Mouse (Mus musculus) MEL (cell line): Measurements from ENCODE around the gene Ggta1. TPM values are rescaled to one million over a fixed set of nuclear protein-coding genes. Genes with fewer than 3 reads are reported as not detected.

ENCODE experiments used
- DNase-seq: peaks from one replicate; pipeline ENCODE4 v3.0.0; 2011; ENCODE audit warnings: low read depth, low spot score
- H3K27ac ChIP-seq: 2 replicates; pipeline ENCODE4 v1.5.1; 2012; ENCODE audit warnings: low read depth, mild to moderate bottlenecking, control low read depth, low read length, moderate library complexity; ENCODE audit not compliant: control insufficient read depth
- H3K27me3 ChIP-seq, 2 experiments: fragments of 150-350 bp in 1 of 2; sonication (generic) in 1 of 2; 2 replicates each; pipeline ENCODE4 v1.6.1; 2012; ENCODE audit warnings: low read length in 2 of 2, mild to moderate bottlenecking in 2 of 2, improper control_type of control experiment in 1 of 2, moderate library complexity in 1 of 2; ENCODE audit not compliant: insufficient read depth in 2 of 2, control insufficient read depth in 1 of 2
- H3K36me3 ChIP-seq, 2 experiments: 2 replicates each; pipeline ENCODE4 v1.6.1; 2012 to 2014; ENCODE audit warnings: low read length in 2 of 2, improper control_type of control experiment in 1 of 2, inconsistent platforms in 1 of 2, mild to moderate bottlenecking in 1 of 2; ENCODE audit not compliant: insufficient read depth in 2 of 2, control insufficient read depth in 1 of 2
- H3K4me1 ChIP-seq, 2 experiments: fragments of 150-350 bp in 1 of 2; sonication (generic) in 1 of 2; 2 replicates each; pipeline ENCODE4 v1.6.1; 2012; ENCODE audit warnings: low read length in 2 of 2, improper control_type of control experiment in 1 of 2, mild to moderate bottlenecking in 1 of 2; ENCODE audit not compliant: insufficient read depth in 2 of 2, control insufficient read depth in 1 of 2
- H3K4me3 ChIP-seq, 2 experiments: fragments of 150-350 bp in 1 of 2; sonication (generic) in 1 of 2; 2 replicates each; pipeline ENCODE4 v1.5.1; 2012; ENCODE audit warnings: low read depth in 2 of 2, low read length in 2 of 2, mild to moderate bottlenecking in 2 of 2, moderate library complexity in 2 of 2, control low read depth in 1 of 2, improper control_type of control experiment in 1 of 2; ENCODE audit not compliant: control insufficient read depth in 1 of 2, insufficient read depth in 1 of 2
- H3K79me2 ChIP-seq: 2 replicates; pipeline ENCODE4 v1.6.1; 2012; ENCODE audit warnings: mild to moderate bottlenecking, low read length, moderate library complexity; ENCODE audit not compliant: control insufficient read depth, poor library complexity, insufficient read depth
- H3K9ac ChIP-seq: 2 replicates; pipeline ENCODE4 v1.6.1; 2012; ENCODE audit warnings: low read depth, mild to moderate bottlenecking, control low read depth, low read length, moderate library complexity; ENCODE audit not compliant: control insufficient read depth, poor library complexity, severe bottlenecking
- H3K9me3 ChIP-seq: fragments of 150-350 bp; sonication (generic); replicated peaks from 2 replicates; pipeline ENCODE4 v1.6.1; 2012; ENCODE audit warnings: mild to moderate bottlenecking, low read length, improper control_type of control experiment, moderate library complexity; ENCODE audit not compliant: insufficient read depth
- BHLHE40 ChIP-seq: IDR thresholded peaks from 2 replicates; pipeline ENCODE4 v1.6.1; 2012; ENCODE audit warnings: low read depth, mild to moderate bottlenecking, inconsistent platforms, low read length, improper control_type of control experiment, borderline replicate concordance
- CHD1 ChIP-seq: IDR thresholded peaks from 2 replicates; pipeline ENCODE4 v1.6.1; 2012; ENCODE audit warnings: low read depth, mild to moderate bottlenecking, inconsistent platforms, low read length, improper control_type of control experiment
- CHD2 ChIP-seq: IDR thresholded peaks from 2 replicates; pipeline ENCODE4 v1.6.1; 2011; ENCODE audit warnings: low read length, improper control_type of control experiment
- ELF1 ChIP-seq: IDR thresholded peaks from 2 replicates; pipeline ENCODE4 v1.6.1; 2014; ENCODE audit warnings: low read depth, mild to moderate bottlenecking, inconsistent platforms, low read length, improper control_type of control experiment, moderate library complexity
- EP300 ChIP-seq, 2 experiments: IDR thresholded peaks; 2 replicates each; pipeline ENCODE4 v1.6.1; 2011; ENCODE audit warnings: improper control_type of control experiment in 2 of 2, low read length in 2 of 2, low read depth in 1 of 2, mild to moderate bottlenecking in 1 of 2
- ETS1 ChIP-seq: IDR thresholded peaks from 2 replicates; pipeline ENCODE4 v1.6.1; 2012; ENCODE audit warnings: low read depth, mild to moderate bottlenecking, inconsistent platforms, low read length, improper control_type of control experiment, moderate library complexity
- GATA1 ChIP-seq: IDR thresholded peaks from 2 replicates; pipeline ENCODE4 v1.6.1; 2011; ENCODE audit warnings: low read depth, low read length, improper control_type of control experiment
- HCFC1 ChIP-seq: IDR thresholded peaks from 2 replicates; pipeline ENCODE4 v1.6.1; 2012; ENCODE audit warnings: low read depth, mild to moderate bottlenecking, inconsistent platforms, low read length, improper control_type of control experiment, moderate library complexity
- KAT2A ChIP-seq: conservative IDR thresholded peaks from 2 replicates; pipeline ENCODE4 v1.6.1; 2012; ENCODE audit warnings: low read depth, low read length, improper control_type of control experiment, inconsistent platforms
- MAX ChIP-seq: IDR thresholded peaks from 2 replicates; pipeline ENCODE4 v1.6.1; 2011; ENCODE audit warnings: low read length, improper control_type of control experiment
- MAZ ChIP-seq: IDR thresholded peaks from 2 replicates; pipeline ENCODE4 v1.6.1; 2012; ENCODE audit warnings: low read depth, mild to moderate bottlenecking, inconsistent platforms, low read length, improper control_type of control experiment
- MXI1 ChIP-seq: IDR thresholded peaks from 2 replicates; pipeline ENCODE4 v1.6.1; 2011; ENCODE audit warnings: mild to moderate bottlenecking, low read depth, low read length, improper control_type of control experiment
- MYB ChIP-seq: IDR thresholded peaks from 2 replicates; pipeline ENCODE4 v1.6.1; 2011; ENCODE audit warnings: mild to moderate bottlenecking, low read depth, low read length, improper control_type of control experiment
- MYC ChIP-seq: IDR thresholded peaks from 2 replicates; pipeline ENCODE4 v1.6.1; 2011; ENCODE audit warnings: low read depth, mild to moderate bottlenecking, low read length, improper control_type of control experiment, moderate library complexity
- NELFE ChIP-seq: IDR thresholded peaks from 2 replicates; pipeline ENCODE4 v1.6.1; 2011; ENCODE audit warnings: low read depth, low read length, improper control_type of control experiment
- NRF1 ChIP-seq: IDR thresholded peaks from 2 replicates; pipeline ENCODE4 v1.6.1; 2014; ENCODE audit warnings: low read depth, mild to moderate bottlenecking, inconsistent platforms, low read length, improper control_type of control experiment, moderate library complexity; ENCODE audit not compliant: poor library complexity, insufficient read depth, severe bottlenecking
- POLR2A ChIP-seq, 2 experiments: IDR thresholded peaks; 2 replicates each; pipeline ENCODE4 v1.6.1; 2011 to 2012; ENCODE audit warnings: low read length in 2 of 2, mild to moderate bottlenecking in 2 of 2, control low read depth in 1 of 2, improper control_type of control experiment in 1 of 2, low read depth in 1 of 2, moderate library complexity in 1 of 2; ENCODE audit not compliant: control insufficient read depth in 1 of 2, insufficient read depth in 1 of 2, poor library complexity in 1 of 2
- POLR2AphosphoS2 ChIP-seq: IDR thresholded peaks from 2 replicates; pipeline ENCODE4 v1.6.1; 2011; ENCODE audit warnings: low read length, improper control_type of control experiment
- RAD21 ChIP-seq: IDR thresholded peaks from 2 replicates; pipeline ENCODE4 v1.6.1; 2011; ENCODE audit warnings: mild to moderate bottlenecking, low read depth, low read length, improper control_type of control experiment
- RCOR1 ChIP-seq: IDR thresholded peaks from 2 replicates; pipeline ENCODE4 v1.6.1; 2012; ENCODE audit warnings: low read depth, mild to moderate bottlenecking, inconsistent platforms, low read length, improper control_type of control experiment
- SIN3A ChIP-seq: IDR thresholded peaks from 2 replicates; pipeline ENCODE4 v1.6.1; 2012; ENCODE audit warnings: low read length, improper control_type of control experiment, inconsistent platforms
- TAL1 ChIP-seq: IDR thresholded peaks from 2 replicates; pipeline ENCODE4 v1.6.1; 2012; ENCODE audit warnings: mild to moderate bottlenecking, inconsistent platforms, low read length, moderate library complexity, mixed read lengths
- TBP ChIP-seq: IDR thresholded peaks from 2 replicates; pipeline ENCODE4 v1.8.0; 2011; ENCODE audit warnings: low read depth, low read length, improper control_type of control experiment
- TCF12 ChIP-seq: IDR thresholded peaks from 2 replicates; pipeline ENCODE4 v1.6.1; 2014; ENCODE audit warnings: low read depth, mild to moderate bottlenecking, inconsistent platforms, low read length, improper control_type of control experiment, moderate library complexity
- USF1 ChIP-seq: IDR thresholded peaks from 2 replicates; pipeline ENCODE4 v1.6.1; 2014; ENCODE audit warnings: low read depth, mild to moderate bottlenecking, inconsistent platforms, low read length, improper control_type of control experiment, moderate library complexity
- USF2 ChIP-seq, 2 experiments: IDR thresholded peaks; 2 replicates each; pipeline ENCODE4 v1.6.1; 2011 to 2012; ENCODE audit warnings: improper control_type of control experiment in 2 of 2, low read length in 2 of 2, borderline replicate concordance in 1 of 2, inconsistent platforms in 1 of 2, low read depth in 1 of 2, mild to moderate bottlenecking in 1 of 2; ENCODE audit not compliant: insufficient read depth in 1 of 2
- ZMIZ1 ChIP-seq: IDR thresholded peaks from 2 replicates; pipeline ENCODE4 v1.6.1; 2012; ENCODE audit warnings: low read depth, mild to moderate bottlenecking, inconsistent platforms, low read length, improper control_type of control experiment, moderate library complexity
- ZNF384 ChIP-seq: IDR thresholded peaks from 2 replicates; pipeline ENCODE4 v1.6.1; 2012; ENCODE audit warnings: low read depth, mild to moderate bottlenecking, inconsistent platforms, low read length, improper control_type of control experiment
- polyA plus RNA-seq, 2 experiments: library from polyadenylated mRNA; stranded (reverse) in 1 of 2; unstranded in 1 of 2; fragments of >175 nt in 1 of 2; fragments of >200 nt in 1 of 2; gene quantifications; 2 replicates each; pipeline versions ENCODE4 v1.2.1 to v1.2.4; 2012; ENCODE audit warnings: low replicate concordance in 2 of 2, low read depth in 1 of 2; ENCODE audit not compliant: insufficient read length in 2 of 2, insufficient read depth in 1 of 2, missing spikeins in 1 of 2
- total RNA-seq: library from RNA; depleted of rRNA; stranded (reverse); fragments of 300-350 nt; gene quantifications from 2 replicates; pipeline ENCODE4 v1.2.3, GENCODE M21; 2012

The Ggta1 gene
- total and polyA plus RNA-seq, 3 experiments = 29.2 to 30.7 TPM; not detected in 1

- TF ChIP-seq SIN3A (peak; percentile 76), CHD1 (0 out of 2 replicates have a peak, but pooled peaks have one; percentile 77), TAL1 (peak; percentile 50), USF1 (no peak), RAD21 (no peak), MYB (no peak), POLR2A (IDR thresholded peaks at IDR 0.05; ENCODE audit: control insufficient read depth in 1 of 2, insufficient read depth in 1 of 2, low read depth in 1 of 2, low read length in 2 of 2, poor library complexity in 1 of 2) (peak; percentile 38 to 77; a peak in 2 of 4 replicates), KAT2A (no peak), MAZ (peak; percentile 86), MAX (peak; percentile 50; the same call in 1 of the 2 replicates), MYC (0 out of 2 replicates have a peak, but pooled peaks have one; percentile 55), CHD2 (no peak), BHLHE40 (no peak), GATA1 (peak; percentile 69), NRF1 (no peak), NELFE (peak; percentile 74), ELF1 (peak; percentile 70), ETS1 (peak; percentile 59; the same call in 1 of the 2 replicates), RCOR1 (peak; percentile 29; the same call in 1 of the 2 replicates), EP300 (IDR thresholded peaks at IDR 0.05; ENCODE audit: low read depth in 1 of 2, low read length in 2 of 2) (peak in 1 of 2 experiments; percentile 51; a peak in 2 of 4 replicates), ZMIZ1 (peak; percentile 36), POLR2AphosphoS2 (peak; percentile 63; the same call in 1 of the 2 replicates), MXI1 (peak; percentile 21; the same call in 1 of the 2 replicates), TBP (peak; percentile 86), HCFC1 (peak; percentile 61), ZNF384 (no peak), USF2 (IDR thresholded peaks at IDR 0.05; ENCODE audit: borderline replicate concordance in 1 of 2, insufficient read depth in 1 of 2, low read depth in 1 of 2, low read length in 2 of 2) (no peak), TCF12 (peak; percentile 70)
- H3K27ac ChIP-seq = peak overlapping the region; percentile 77
- peak; percentile 97 for DNase-seq
- H3K36me3 ChIP-seq = peaks cover 0 to 3% of the 10 kb centered on the region in 2 experiments; a peak in 2 of 4 replicates
- peaks cover 21% of the 10 kb centered on the region for H3K79me2 ChIP-seq
- H3K27me3 ChIP-seq = no peaks in the 10 kb centered on the region
- peak overlapping the region; percentile 78 to 85 for H3K4me3 ChIP-seq
- H3K9ac ChIP-seq = peak overlapping the region; percentile 86
- no peaks in the 10 kb centered on the region for H3K9me3 ChIP-seq
- peaks cover 0 to 17% of the 10 kb centered on the region in 2 experiments; a peak in 2 of 4 replicates for H3K4me1 ChIP-seq
Observed at GRCm38 (mm10) chr2:35461131-35461947, 1.7 kb downstream of the Ggta1 start.
